Mouse (Mus musculus) MN1 (cell line): Measurements from ENCODE around the gene Cyp2w1.

Experiments
- DNase-seq: peaks from one replicate; pipeline ENCODE4 v3.0.0-alpha.2; 2016; ENCODE audit warnings: low spot score

Gene Cyp2w1

GRCm38 (mm10) chr5:139364911-139365571 lies 12.6 kb downstream of the Cyp2w1 start:
- DNase-seq = no peak

- DNase-seq = no peak
These were observed 13.4 kb downstream of the Cyp2w1 start for GRCm38 (mm10) chr5:139365827-139366226.

DNA sequence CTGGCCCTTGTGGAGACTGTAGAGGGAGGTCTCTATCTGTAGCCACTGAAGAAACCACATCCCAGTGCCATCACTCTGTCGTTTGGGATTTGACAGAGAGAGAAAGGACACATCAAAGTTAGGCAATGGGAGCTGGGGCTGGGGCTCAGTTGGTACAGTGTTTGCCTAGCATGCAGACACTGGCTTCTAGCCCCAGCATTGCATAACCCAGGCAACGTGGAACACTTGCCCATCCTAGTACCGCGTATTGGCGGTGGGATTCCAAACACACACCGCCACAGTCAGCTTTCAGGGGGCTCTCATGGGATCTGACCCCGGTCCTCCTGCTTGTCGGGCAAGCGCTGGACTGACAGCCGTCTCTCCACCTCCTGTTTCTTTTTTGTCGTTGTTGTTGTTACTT lies 14.1 kb downstream of the Cyp2w1 start:
- DNase-seq = no peak

DNA sequence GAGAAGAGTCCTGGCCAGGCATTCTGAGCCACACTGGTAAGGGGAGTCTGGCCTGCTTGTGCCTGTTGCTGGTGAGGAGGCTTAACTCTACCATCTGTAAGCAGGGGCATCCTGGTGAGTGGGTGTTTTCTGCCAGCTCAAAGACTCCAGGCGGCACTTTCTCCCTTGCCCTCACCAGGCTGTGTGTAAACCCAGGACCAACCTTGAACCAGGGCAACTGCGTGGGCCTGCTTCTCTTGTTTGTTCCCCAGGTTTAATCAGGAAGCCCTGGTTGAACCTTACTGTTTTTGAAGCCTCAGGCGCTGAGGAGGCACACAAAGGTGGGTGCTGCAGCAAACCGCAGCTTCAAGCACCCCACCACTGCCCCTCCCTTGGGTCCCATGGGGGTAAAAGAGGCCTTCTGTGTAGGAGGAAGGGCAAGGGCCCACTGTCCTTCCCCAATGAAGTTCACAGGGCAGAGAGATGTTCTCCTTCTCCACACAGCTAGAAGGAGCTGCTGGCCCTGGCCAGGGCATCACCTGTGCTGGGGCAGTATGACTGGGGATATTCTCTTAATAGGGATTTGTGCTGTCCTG lies 15.6 kb downstream of the Cyp2w1 start:
- DNase-seq = no peak

GRCm38 (mm10) chr5:139368638-139369320 lies 16.4 kb downstream of the Cyp2w1 start:
- DNase-seq = no peak

DNA sequence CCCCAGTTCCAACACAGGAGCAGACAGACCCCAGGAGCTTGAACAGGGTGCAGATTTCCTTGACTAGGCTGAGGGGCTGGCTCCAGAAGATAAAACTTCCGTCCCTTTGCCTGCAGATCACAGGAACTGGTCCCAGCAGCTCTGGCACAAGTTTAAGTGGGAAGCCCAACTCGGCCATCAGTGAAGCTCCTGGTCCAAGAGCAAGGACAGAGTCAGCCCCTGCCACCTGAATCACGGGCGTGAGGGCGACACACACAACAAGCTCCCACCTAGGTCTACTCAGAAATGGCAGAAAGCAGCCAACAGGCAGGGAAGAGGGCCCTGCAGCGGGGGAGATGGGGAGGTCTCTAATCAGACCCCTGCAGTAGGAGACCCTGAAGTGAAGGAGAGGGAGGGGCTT lies 17.9 kb downstream of the Cyp2w1 start:
- no peak for DNase-seq

DNA sequence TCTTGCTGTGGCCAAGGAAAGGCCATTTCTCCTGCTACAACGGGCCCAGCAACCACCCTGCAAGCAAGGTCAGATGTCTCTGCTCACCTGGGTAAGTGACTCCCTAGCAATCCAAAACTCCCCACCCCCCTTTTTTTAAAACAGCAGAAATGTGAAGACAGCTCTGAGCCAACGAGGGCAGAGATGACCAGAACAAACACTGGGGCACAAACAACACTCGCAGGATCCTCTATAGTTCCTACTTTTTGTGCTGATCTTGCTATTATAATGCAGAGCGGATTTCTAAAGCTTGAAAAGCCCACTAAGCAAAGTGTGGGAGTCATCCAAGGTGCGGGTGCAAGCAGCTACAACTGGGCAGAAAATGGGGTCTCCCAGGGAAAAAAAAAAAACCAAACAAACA lies 18.7 kb downstream of the Cyp2w1 start:
- DNase-seq = no peak

DNA sequence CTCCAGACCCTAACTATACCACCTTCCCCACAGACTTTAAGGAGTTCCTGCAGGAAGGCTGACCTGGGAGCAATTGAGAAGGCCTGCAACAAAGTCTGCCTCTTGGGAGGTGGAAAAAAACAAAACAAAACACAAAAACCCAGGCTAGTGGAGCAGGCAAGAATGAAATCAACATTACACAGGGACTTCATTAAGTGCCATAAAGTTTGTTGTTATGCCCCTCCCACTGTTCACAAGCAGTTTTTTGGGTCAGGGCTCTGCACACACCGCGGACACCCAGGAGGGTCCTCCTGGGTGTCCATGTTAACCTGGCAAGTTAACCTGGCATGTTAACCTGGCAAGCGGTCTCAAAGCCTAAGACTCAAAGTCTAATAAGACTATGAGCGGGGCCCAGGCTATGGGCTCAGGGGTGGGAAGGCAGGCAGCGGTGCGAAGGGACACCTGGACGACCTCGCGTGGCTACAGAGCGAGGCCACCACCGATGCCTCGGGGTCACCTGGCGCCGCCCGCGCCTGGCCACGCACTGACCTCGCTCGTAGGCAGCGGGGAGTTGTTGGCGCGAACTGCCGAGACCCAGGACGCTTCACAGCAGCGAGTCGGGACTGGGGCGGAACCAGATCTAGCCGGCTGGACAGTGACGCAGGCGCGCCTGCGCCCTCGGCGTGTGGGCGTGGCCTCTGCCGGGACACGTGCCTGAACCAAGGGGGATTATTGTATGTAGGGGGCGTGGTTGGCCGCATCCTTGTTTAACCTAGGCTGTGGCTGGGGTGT lies 19.4 kb downstream of the Cyp2w1 start:
- DNase-seq = peak; percentile 89

GRCm38 (mm10) chr5:139373126-139373525 lies 20.7 kb downstream of the Cyp2w1 start:
- DNase-seq = no peak

- no peak for DNase-seq
These were observed 21.6 kb downstream of the Cyp2w1 start for GRCm38 (mm10) chr5:139373889-139374444.

- DNase-seq = no peak
These were observed 22.4 kb downstream of the Cyp2w1 start for GRCm38 (mm10) chr5:139374841-139375240.

DNA sequence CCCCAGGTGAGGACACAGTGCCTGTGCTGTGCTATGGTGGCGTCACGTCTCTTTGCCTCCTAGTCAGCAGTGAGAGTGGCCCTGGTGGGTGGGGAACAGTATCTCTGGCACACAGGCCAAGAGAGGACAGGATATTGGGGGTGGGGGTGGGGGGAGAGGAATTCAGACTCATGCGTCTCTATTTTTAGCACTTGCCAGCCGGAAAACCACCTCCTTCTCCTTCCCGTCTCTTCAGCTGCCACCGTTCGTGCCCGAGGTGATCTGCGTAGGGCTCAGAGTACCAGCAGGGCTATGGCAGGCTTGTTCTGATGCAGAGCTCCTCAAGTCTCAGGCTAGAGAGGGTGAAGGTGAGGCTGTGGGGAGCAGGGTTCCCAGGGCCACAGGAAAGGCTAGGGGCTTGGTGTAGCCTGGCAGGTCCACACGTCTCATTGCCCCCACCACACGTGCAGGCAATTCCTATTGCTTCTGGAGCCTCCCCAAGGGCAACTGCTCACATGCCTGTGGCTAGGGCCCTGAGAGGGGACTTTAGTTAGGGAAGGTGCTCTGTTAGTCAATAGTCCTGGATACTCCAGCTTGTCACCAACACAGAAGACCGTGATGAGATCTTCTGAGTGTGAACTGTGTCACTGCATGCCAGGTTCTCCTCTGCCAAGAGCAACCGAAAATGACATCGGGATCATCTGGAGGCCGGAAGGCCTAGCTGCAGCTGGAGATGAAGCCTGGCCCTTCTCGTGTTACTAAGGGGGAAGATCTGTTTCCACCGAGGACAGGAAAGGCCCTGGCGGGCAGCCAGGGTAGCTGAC lies 25.3 kb downstream of the Cyp2w1 start, which contains the start of gene Gpr146:
Gene Gpr146 (plus strand): TSS at position 230 of the 803 bp plus-strand sequence.
- peak; percentile 75 for DNase-seq

GRCm38 (mm10) chr5:139378271-139378556 lies 25.8 kb downstream of the Cyp2w1 start:
- no peak for DNase-seq

GRCm38 (mm10) chr5:139378986-139379629 lies 26.7 kb downstream of the Cyp2w1 start:
- DNase-seq = peak; percentile 72

DNA sequence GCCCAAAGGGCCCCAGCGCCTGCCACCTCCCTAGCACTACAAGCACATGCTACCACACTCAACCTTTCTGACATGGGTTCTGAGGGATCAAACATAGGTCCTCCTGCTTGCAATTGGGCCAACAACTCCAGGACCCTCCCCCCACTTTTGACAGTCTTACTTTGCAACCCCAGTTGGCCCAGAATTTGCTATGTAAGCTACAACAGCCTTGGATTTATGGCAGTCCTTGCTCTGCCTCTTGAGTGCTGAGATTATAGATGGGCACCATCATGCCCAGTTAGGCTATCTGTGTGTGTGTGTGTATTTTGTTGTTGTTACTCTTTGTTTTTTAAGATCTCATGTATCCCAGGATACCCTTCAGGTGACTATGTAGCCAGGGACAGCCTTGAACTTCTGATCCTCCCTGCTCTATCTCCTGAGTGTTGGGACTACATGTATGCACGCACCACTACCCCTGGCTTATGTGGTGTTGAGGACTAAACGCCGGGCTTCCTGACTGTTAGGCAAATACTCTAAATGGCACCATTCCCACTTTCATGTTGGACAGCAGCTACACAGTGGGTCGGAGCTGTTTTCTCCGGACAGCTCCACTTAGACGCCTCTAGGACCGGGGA lies 27.5 kb downstream of the Cyp2w1 start:
- DNase-seq = no peak

- peak; percentile 90 for DNase-seq
These were observed 28.2 kb downstream of the Cyp2w1 start for GRCm38 (mm10) chr5:139380385-139381248.

DNA sequence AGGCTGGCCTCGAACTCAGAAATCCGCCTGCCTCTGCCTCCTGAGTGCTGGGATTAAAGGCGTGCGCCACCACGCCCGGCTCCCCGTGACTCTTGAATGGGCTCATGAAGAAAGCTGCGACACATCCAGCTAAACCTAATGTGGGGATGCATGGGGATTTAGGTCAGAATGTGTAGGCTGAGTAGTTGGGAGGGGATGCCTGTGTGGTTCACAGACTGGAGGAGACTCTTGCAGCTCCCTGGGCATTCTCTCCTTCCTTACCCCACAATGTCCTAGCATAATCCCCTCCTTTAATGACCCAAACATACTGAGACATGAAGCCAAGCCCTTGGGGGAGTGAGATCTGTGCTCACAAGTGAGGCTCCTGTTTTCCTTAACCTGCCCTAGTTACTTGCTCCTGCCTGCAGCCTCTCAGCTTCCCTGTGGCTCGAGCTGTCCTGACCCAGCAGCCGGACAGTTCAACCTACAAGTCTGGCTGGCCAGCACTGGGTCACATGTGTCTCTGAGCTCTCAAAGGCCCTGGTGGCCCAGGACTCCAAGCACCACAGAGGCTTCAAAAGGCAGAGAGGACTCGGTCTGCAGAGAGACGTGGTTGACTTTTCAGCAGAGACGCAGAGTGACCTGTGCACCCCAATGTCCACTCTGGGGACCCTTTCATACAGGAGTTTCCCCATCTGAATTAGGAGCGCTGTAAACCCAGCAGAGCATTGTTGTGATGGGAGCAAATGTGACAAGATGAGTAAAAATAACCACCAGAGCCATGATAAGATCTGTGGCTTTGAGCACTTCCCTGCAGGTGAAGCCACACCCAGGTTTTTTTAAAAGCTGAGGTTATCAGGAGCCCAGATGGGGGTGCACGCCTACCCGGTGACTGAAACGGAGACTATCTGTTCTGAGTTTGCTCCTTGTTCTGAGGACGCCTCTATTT lies 29.4 kb downstream of the Cyp2w1 start:
- DNase-seq = peak; percentile 25

- peak; percentile 44 for DNase-seq
These were observed 30.3 kb downstream of the Cyp2w1 start for GRCm38 (mm10) chr5:139382760-139383159.

- DNase-seq = peak; percentile 43
These were observed 30.8 kb downstream of the Cyp2w1 start for GRCm38 (mm10) chr5:139383234-139383633.
